Mouse (Mus musculus): Measurements from ENCODE around the gene Zfp804a. TPM values are rescaled to one million over a fixed set of nuclear protein-coding genes. Genes with fewer than 3 reads are reported as not detected.

Zfp804a gene
- polyA plus RNA-seq (2012; ENCODE audit: insufficient read depth, insufficient read length, missing spikeins): not detected in 2 replicates

DNA sequence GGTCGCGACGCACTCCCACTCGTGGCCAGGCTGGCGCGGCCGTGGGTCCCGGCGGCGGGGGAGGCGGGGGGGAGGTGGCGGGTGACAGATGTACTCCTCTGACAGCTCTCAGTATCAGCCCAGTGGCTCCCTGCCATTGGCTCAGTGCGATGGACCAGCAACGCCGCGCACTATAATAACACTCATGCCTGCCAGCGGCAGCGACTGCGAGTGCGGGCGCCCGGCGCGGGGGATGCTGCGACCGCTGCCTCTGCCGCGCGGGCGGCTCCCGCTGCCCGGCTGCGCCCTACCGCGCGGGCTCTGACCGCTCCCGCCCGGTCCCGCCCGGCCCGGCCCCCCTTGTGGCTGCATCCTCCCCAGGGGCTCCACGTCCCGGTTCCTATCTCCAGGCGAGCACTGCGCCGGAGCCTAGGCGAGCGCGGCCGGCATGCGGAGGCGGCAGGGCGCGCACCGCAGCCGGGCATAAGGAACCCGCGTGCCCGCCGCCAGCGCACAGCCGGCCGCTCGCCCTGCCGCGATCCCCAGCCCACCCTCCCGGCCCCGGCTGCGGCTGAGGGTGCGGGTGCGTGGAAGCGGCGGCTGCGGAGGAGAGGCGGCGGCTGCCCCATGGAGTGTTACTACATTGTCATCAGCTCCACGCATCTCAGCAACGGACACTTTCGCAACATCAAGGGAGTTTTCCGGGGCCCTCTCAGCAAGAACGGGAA, at the start of gene Zfp804a:
TSS of gene Zfp804a (plus strand) at position 38 of the 707 bp plus-strand sequence.
- no peak for TF ChIP-seq CTCF (IDR thresholded peaks at IDR 0.05; ENCODE audit: low read depth, low read length)
- TF ChIP-seq POLR2A (IDR thresholded peaks at IDR 0.05; ENCODE audit: borderline replicate concordance, low read depth, low read length): no peak

DNA sequence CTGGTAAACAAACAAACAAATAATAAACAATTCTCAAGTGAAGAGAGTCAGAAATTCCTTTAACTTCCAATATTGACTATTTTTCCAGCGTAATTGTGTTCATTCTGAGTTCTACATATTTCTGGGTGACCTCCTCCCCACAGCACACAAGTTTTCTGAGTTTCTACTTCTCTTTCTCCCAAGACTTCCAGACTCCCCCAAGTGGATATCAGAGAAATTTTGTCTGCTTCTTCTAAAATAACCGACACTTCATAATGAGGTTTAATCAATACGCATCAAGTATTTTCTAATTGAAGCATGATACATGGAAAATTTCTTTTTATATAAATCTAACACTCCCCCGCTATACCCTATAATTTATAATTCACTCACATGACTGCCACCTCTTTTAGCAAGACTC, 1.4 kb upstream of the Zfp804a start:
- Histone ChIP-seq H3K4me1 (ENCODE audit: control insufficient read depth, insufficient read depth, low read length) (no peaks in the 10 kb centered on the region), H3K4me3 (ENCODE audit: insufficient read depth, low read length) (no peak overlapping the region), H3K27ac (ENCODE audit: insufficient read depth, low read depth, low read length) (no peak overlapping the region)
- TF ChIP-seq POLR2A (IDR thresholded peaks at IDR 0.05; ENCODE audit: borderline replicate concordance, low read depth, low read length) (no peak), CTCF (IDR thresholded peaks at IDR 0.05; ENCODE audit: low read depth, low read length) (no peak)

More for the DNA sequence above, at the start of gene Zfp804a:
- Histone ChIP-seq H3K4me1 (ENCODE audit: control insufficient read depth, insufficient read depth, low read length) (no peaks in the 10 kb centered on the region), H3K27ac (ENCODE audit: insufficient read depth, low read depth, low read length) (no peak within 1 kb of the TSS), H3K4me3 (ENCODE audit: insufficient read depth, low read length) (no peak within 1 kb of the TSS)

DNA sequence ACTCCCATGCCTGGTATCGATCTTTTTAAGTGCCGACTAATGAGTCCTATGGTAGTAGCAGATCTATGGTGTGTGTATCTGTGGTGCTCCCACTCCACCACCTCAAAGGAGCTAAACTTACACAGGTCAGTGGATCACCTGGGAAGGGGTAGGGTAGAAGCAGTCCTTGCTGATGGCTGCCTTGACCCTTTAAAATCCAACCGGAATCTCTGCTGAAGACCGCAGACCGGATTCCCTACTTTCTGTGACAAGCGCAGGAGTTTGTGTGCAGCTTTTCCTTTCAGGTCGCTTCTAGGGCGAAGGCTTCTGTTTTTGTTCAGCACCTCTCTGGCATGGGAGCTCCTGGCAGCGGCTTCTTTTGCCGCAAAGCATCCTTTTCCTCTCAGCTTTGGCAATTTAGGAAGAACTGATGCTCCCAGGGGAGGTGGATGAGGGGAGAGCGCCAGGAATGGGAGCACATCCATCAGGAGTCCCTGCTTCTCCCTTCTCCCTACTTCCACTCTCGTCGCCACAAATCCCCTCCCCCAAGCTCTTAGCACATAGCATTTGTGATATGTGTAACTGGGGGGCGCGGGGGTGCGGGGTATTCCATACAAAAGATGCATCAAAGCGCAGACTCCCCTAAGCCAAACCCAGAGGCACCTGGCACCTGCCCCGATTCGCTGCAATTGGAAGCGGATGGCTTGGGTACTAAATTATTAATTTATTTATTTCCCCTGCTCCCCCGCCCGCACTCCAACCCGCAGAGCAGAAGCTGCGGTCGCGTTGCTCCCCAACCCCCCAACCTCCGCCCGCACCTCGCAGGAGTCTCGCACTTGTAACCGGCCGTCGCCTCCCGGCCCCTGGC, 461 bp upstream of the Zfp804a start:
- Histone ChIP-seq H3K4me1 (ENCODE audit: control insufficient read depth, insufficient read depth, low read length) (no peaks in the 10 kb centered on the region), H3K4me3 (ENCODE audit: insufficient read depth, low read length) (no peak overlapping the region), H3K27ac (ENCODE audit: insufficient read depth, low read depth, low read length) (no peak overlapping the region)
- TF ChIP-seq CTCF (IDR thresholded peaks at IDR 0.05; ENCODE audit: low read depth, low read length) (no peak), POLR2A (IDR thresholded peaks at IDR 0.05; ENCODE audit: borderline replicate concordance, low read depth, low read length) (no peak)

DNA sequence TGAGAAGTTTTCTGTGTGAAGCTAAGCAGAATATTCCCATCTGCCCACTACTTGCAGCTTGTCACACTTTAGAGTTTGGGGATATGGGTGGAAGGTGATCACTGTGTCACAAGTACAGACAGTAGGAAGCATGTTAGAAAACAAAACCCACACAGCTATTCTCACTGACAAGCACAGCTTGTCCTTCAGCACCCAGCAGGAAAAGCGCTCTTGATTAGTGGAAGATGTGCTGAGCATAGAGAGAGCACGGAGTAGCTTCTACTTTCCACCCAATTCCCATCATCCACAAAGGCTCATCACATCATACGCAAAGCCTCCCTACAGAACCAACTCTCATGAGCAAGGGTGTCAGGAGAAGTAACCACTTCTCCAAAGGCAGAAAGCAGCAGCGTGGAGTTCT, 1.4 kb downstream of the Zfp804a start:
- Histone ChIP-seq H3K4me1 (ENCODE audit: control insufficient read depth, insufficient read depth, low read length) (no peaks in the 10 kb centered on the region), H3K4me3 (ENCODE audit: insufficient read depth, low read length) (no peak overlapping the region), H3K27ac (ENCODE audit: insufficient read depth, low read depth, low read length) (no peak overlapping the region)
- TF ChIP-seq CTCF (IDR thresholded peaks at IDR 0.05; ENCODE audit: low read depth, low read length): no peak
- TF ChIP-seq POLR2A (IDR thresholded peaks at IDR 0.05; ENCODE audit: borderline replicate concordance, low read depth, low read length): no peak

DNA sequence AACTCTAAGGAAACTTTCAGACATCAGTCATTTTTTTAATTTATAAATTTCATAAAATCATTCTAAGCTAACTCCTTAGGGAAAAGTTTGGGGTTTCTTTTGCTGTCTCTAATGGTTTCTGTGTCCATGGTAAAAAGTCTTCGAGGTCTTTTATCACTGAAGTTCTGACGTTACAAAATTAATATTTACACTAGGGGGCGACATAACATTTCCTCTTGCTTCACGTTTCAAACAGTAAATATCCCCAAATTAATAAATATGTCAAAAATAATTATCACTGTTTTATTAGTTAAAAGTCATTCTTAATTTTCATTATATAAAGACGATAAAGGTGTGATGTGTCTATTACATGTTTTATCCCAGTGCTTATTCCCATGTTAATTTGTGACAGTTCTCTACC, 11.6 kb downstream of the Zfp804a start:
- H3K4me1 ChIP-seq (ENCODE audit: control insufficient read depth, insufficient read depth, low read length): no peaks in the 10 kb centered on the region
- no peak overlapping the region for H3K4me3 ChIP-seq (ENCODE audit: insufficient read depth, low read length)
- H3K27ac ChIP-seq (ENCODE audit: insufficient read depth, low read depth, low read length): no peak overlapping the region
- TF ChIP-seq CTCF (IDR thresholded peaks at IDR 0.05; ENCODE audit: low read depth, low read length): no peak
- no peak for TF ChIP-seq POLR2A (IDR thresholded peaks at IDR 0.05; ENCODE audit: borderline replicate concordance, low read depth, low read length)

DNA sequence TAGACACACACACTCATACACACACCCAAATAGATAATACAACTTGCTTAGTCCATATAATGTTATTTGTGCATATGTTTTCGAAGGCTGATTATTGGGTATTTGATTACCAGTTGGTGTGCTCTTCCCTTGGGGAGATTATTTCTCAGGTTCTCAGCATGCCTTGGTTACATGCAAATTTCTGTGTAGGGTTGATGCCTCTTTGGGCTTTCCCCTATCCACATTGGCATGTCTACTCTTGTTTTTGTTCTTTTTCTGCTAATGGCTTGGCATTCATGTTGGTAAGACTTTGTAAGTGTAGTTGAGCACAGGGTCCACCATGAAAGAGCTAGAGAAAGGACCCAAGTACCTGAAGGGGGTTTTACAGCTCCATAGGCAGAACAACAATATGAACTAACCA, 14.9 kb downstream of the Zfp804a start:
- Histone ChIP-seq H3K27ac (ENCODE audit: insufficient read depth, low read depth, low read length) (no peak overlapping the region), H3K4me3 (ENCODE audit: insufficient read depth, low read length) (no peak overlapping the region), H3K4me1 (ENCODE audit: control insufficient read depth, insufficient read depth, low read length) (no peaks in the 10 kb centered on the region)
- TF ChIP-seq POLR2A (IDR thresholded peaks at IDR 0.05; ENCODE audit: borderline replicate concordance, low read depth, low read length) (no peak), CTCF (IDR thresholded peaks at IDR 0.05; ENCODE audit: low read depth, low read length) (no peak)

DNA sequence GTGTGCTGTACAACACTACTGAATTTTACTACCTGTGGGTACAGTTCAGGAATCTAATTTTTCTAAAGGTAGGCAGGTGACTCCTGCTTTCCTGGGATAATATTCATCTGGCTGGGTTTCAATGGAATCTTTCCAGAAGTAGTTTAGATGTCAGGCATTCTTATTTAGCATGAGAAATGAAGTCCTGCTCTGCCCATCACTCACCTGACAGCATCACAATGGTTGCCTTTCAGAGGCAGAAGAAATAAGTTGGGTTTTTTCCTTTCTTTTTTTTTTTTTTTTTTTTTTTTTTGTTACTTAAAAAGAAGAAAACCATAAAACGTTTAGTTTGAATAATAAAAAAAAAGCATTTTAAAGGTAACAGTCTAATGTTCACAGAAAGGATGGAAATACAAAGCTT, 16.1 kb downstream of the Zfp804a start:
- H3K4me3 ChIP-seq (ENCODE audit: insufficient read depth, low read length): no peak overlapping the region
- no peak overlapping the region for H3K27ac ChIP-seq (ENCODE audit: insufficient read depth, low read depth, low read length)
- no peaks in the 10 kb centered on the region for H3K4me1 ChIP-seq (ENCODE audit: control insufficient read depth, insufficient read depth, low read length)
- TF ChIP-seq POLR2A (IDR thresholded peaks at IDR 0.05; ENCODE audit: borderline replicate concordance, low read depth, low read length) (no peak), CTCF (IDR thresholded peaks at IDR 0.05; ENCODE audit: low read depth, low read length) (no peak)

DNA sequence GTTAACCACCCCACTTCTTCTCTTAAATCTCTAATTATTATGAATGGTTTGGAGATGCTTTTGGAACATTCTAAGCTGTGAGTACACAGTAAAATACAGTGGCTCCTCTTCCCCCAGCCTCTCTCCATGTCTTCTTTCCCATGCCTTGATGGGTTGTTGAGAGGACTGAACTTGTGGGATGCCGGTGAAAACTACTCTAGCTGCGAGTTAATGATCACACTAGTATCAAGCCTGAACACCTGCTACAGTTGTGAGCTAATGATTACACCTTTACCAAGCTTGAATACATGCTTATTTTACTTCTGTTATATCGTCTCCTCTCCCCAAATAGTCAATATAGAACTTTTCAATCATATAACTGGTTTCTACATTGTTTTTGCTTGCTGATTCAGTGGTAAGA, 23.9 kb downstream of the Zfp804a start:
- TF ChIP-seq CTCF (IDR thresholded peaks at IDR 0.05; ENCODE audit: low read depth, low read length) (no peak), POLR2A (IDR thresholded peaks at IDR 0.05; ENCODE audit: borderline replicate concordance, low read depth, low read length) (no peak)
- H3K4me3 ChIP-seq (ENCODE audit: insufficient read depth, low read length): no peak overlapping the region
- no peak overlapping the region for H3K27ac ChIP-seq (ENCODE audit: insufficient read depth, low read depth, low read length)
- no peaks in the 10 kb centered on the region for H3K4me1 ChIP-seq (ENCODE audit: control insufficient read depth, insufficient read depth, low read length)

DNA sequence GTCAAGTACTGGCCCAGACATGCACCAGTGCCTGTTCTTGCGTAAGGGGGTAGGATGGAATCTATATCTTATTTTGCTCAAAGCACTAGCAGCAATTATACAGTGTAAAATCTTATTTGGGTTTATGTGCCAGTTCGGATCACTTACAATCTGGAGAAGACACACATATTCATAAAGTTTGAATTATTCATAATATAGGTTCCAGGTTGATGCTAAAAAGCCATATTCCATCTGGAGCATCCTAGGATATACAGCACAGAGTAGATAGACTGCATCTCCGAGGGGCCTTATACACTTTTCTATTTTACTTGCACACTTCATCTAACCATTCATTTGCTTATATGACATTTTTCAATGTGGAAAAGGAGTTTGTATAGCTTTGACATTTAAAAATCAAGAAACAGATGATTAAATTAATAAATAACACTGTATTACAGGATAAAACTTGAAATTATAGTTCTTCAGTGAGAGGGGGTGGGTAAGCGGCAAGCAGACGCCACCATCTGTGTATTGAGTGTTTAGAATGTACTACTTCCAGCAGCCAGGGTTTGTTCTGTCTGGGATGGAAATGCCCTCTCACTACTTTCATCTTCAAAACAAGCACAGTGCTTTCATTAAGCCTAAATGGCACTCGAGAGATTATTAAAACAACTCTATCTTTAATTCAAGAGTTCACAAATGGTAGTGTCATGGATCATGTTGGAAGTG, 25.4 kb downstream of the Zfp804a start:
- H3K4me3 ChIP-seq (ENCODE audit: insufficient read depth, low read length): no peak overlapping the region
- no peaks in the 10 kb centered on the region for H3K4me1 ChIP-seq (ENCODE audit: control insufficient read depth, insufficient read depth, low read length)
- TF ChIP-seq POLR2A (IDR thresholded peaks at IDR 0.05; ENCODE audit: borderline replicate concordance, low read depth, low read length) (no peak), CTCF (IDR thresholded peaks at IDR 0.05; ENCODE audit: low read depth, low read length) (no peak)
- H3K27ac ChIP-seq (ENCODE audit: insufficient read depth, low read depth, low read length): no peak overlapping the region
